Comparison of ENCODE assay signal across 36 mouse cellular contexts in genomic region chr17:46236067-46236466, GRCm38 (mm10). TPM values are rescaled to one million over a fixed set of nuclear protein-coding genes. Genes with fewer than 3 reads are reported as not detected.
"Had no signal": no experiment of that assay in that cellular context is flagged by ENCODE, and none has a peak within 500 bp of the region (broad histone marks: within the 10 kb centered on the region; RNA-seq: fewer than 3 reads in every experiment).

No protein-coding gene starts in this region.

- H3K27me3 ChIP-seq: heart, embryonic 15.5 days; hindbrain, embryonic 12.5 days; hindbrain, embryonic 13.5 days; hindbrain, embryonic 15.5 days; intestine, embryonic 15.5 days; kidney, embryonic 15.5 days had no signal

- H3K4me3 ChIP-seq: heart, embryonic 10.5 days; heart, embryonic 12.5 days; heart, embryonic 13.5 days; heart, embryonic 15.5 days; hindbrain, embryonic 10.5 days; hindbrain, embryonic 12.5 days; hindbrain, embryonic 13.5 days; hindbrain, embryonic 15.5 days; intestine, embryonic 15.5 days; kidney, embryonic 15.5 days; layer of hippocampus, adult 2 months had no signal

- ATAC-seq: hindbrain, embryonic 16.5 days; hindbrain, postnatal 0 days; inflammation-experienced regulatory T-cells, adult 6 months; intestine, embryonic 15.5 days; intestine, embryonic 16.5 days; intestine, postnatal 0 days had no signal

- DNase-seq: heart, postnatal 10 days; heart, postnatal 14 days; heart, postnatal 36 days; heart, postnatal 4 days; kidney, adult 11 months; kidney, adult 18-20 months; kidney, adult 2 months; kidney, adult 8-10 months; kidney, adult 9 months; kidney, postnatal 10 days; kidney, postnatal 14 days; kidney, postnatal 25 days; kidney, postnatal 36 days; kidney, postnatal 4 days; layer of hippocampus, adult 9-11 months; layer of hippocampus, postnatal 36 days had no signal

- H3K9me3 ChIP-seq: heart, embryonic 10.5 days; heart, embryonic 12.5 days; heart, embryonic 13.5 days; heart, embryonic 15.5 days; hindbrain, embryonic 10.5 days; hindbrain, embryonic 12.5 days; hindbrain, embryonic 13.5 days; hindbrain, embryonic 15.5 days; intestine, embryonic 15.5 days; kidney, embryonic 15.5 days had no signal

- H3K4me1 ChIP-seq: hindbrain, embryonic 10.5 days; hindbrain, embryonic 12.5 days; hindbrain, embryonic 13.5 days; hindbrain, embryonic 15.5 days; intestine, embryonic 15.5 days; kidney, embryonic 15.5 days had no signal

- H3K27ac ChIP-seq: heart, embryonic 10.5 days; heart, embryonic 13.5 days; heart, embryonic 15.5 days; hindbrain, embryonic 10.5 days; hindbrain, embryonic 12.5 days; hindbrain, embryonic 13.5 days; hindbrain, embryonic 14.5 days; hindbrain, embryonic 15.5 days; hindbrain, postnatal 0 days; intestine, embryonic 15.5 days; kidney, embryonic 15.5 days; kidney, postnatal 0 days; layer of hippocampus, adult 2 months had no signal

- H3K9ac ChIP-seq: heart, embryonic 12.5 days; heart, embryonic 13.5 days; heart, embryonic 15.5 days; hindbrain, embryonic 12.5 days; hindbrain, embryonic 13.5 days; hindbrain, embryonic 14.5 days; hindbrain, embryonic 15.5 days; intestine, embryonic 15.5 days; kidney, embryonic 15.5 days had no signal

- H3K4me2 ChIP-seq: heart, embryonic 11.5 days; heart, embryonic 12.5 days; heart, embryonic 13.5 days; heart, embryonic 15.5 days; hindbrain, embryonic 12.5 days; hindbrain, embryonic 13.5 days; hindbrain, embryonic 14.5 days; hindbrain, embryonic 15.5 days; intestine, embryonic 15.5 days; kidney, embryonic 15.5 days had no signal

RNA-seq across cellular contexts. Expression of gene Lrrc73, which starts 17.3 kb away (rescaled TPM):
- total RNA-seq: hematopoietic stem cell, adult 5-6 weeks had no signal
